Mouse (Mus musculus) activated CD4-positive, CD25-positive, alpha-beta regulatory T cell, adult 4 months (primary cell): Measurements from ENCODE around the gene Ap2s1. TPM values are rescaled to one million over a fixed set of nuclear protein-coding genes. Genes with fewer than 3 reads are reported as not detected.
A peak's percentile ranks its signal among the peaks of the same experiment; 100 is the strongest.
"Not testable (repeated sequence)": the region's sequence is repeated elsewhere in the genome, so short reads cannot be mapped to it uniquely, and the experiment has no call there.

Experiments
- ATAC-seq: one replicate; pipeline ENCODE4 v1.8.0; 2017
- polyA plus RNA-seq, 2 experiments: library from polyadenylated mRNA; unstranded; fragments of 100-300 nt; shearing (Covaris generic); gene quantifications; one replicate each; pipeline ENCODE4 v1.2.1; 2017

Ap2s1 gene
- polyA plus RNA-seq, result 100 to 1,000 TPM; 101 to 111 TPM

- peak; percentile 99 for ATAC-seq
Measured at GRCm38 (mm10) chr7:16738073-16738696, at the start of gene Ap2s1. Gene Ap2s1 (plus strand): TSS chr7:16738410.

GRCm38 (mm10) chr7:16689196-16689595 lies 49.0 kb upstream of the Ap2s1 start:
- no peak for ATAC-seq

- peak; percentile 77 for ATAC-seq
Measured at GRCm38 (mm10) chr7:16695025-16695424, 43.2 kb upstream of the Ap2s1 start.

GRCm38 (mm10) chr7:16699042-16699441 lies 39.2 kb upstream of the Ap2s1 start:
- ATAC-seq, result peak; percentile 68

GRCm38 (mm10) chr7:16700583-16700982 lies 37.6 kb upstream of the Ap2s1 start:
- no peak for ATAC-seq

GRCm38 (mm10) chr7:16706385-16706784 lies 31.8 kb upstream of the Ap2s1 start:
- no peak for ATAC-seq

- ATAC-seq, result no peak
Measured at GRCm38 (mm10) chr7:16708244-16708643, 30.0 kb upstream of the Ap2s1 start.

- no peak for ATAC-seq
Measured at GRCm38 (mm10) chr7:16710604-16711003, 27.6 kb upstream of the Ap2s1 start.

GRCm38 (mm10) chr7:16712633-16713415 lies 25.4 kb upstream of the Ap2s1 start:
- no peak for ATAC-seq

- ATAC-seq, result peak; percentile 68
Measured at GRCm38 (mm10) chr7:16716456-16717152, 21.6 kb upstream of the Ap2s1 start.

GRCm38 (mm10) chr7:16721629-16722028 lies 16.6 kb upstream of the Ap2s1 start, which contains the start of gene Ceacam9:
Gene Ceacam9 (plus strand): TSS chr7:16721929.
- no peak for ATAC-seq

GRCm38 (mm10) chr7:16722490-16722889 lies 15.7 kb upstream of the Ap2s1 start:
- not testable (repeated sequence) for ATAC-seq

GRCm38 (mm10) chr7:16728596-16729348 lies 9.4 kb upstream of the Ap2s1 start:
- ATAC-seq, result peak; percentile 66

GRCm38 (mm10) chr7:16729563-16729962 lies 8.6 kb upstream of the Ap2s1 start:
- ATAC-seq, result not testable (repeated sequence)

GRCm38 (mm10) chr7:16730791-16731190 lies 7.4 kb upstream of the Ap2s1 start:
- ATAC-seq, result no peak

- no peak for ATAC-seq
Measured at GRCm38 (mm10) chr7:16731893-16732422, 6.3 kb upstream of the Ap2s1 start.

GRCm38 (mm10) chr7:16737606-16738072 lies 571 bp upstream of the Ap2s1 start:
- no peak for ATAC-seq

- ATAC-seq, result no peak
Measured at GRCm38 (mm10) chr7:16739056-16739604, 920 bp downstream of the Ap2s1 start.

GRCm38 (mm10) chr7:16745373-16745772 lies 7.2 kb downstream of the Ap2s1 start:
- ATAC-seq, result no peak

GRCm38 (mm10) chr7:16746093-16746492 lies 7.9 kb downstream of the Ap2s1 start:
- ATAC-seq, result no peak

- no peak for ATAC-seq
Measured at GRCm38 (mm10) chr7:16747656-16748055, 9.4 kb downstream of the Ap2s1 start.

GRCm38 (mm10) chr7:16752016-16752415 lies 13.8 kb downstream of the Ap2s1 start:
- no peak for ATAC-seq
